Mouse (Mus musculus): ENCODE measurements around the gene Hmgcll1.
"Not testable (repeated sequence)": the region's sequence is repeated elsewhere in the genome, so short reads cannot be mapped to it uniquely, and the experiment has no call there.

- not testable (repeated sequence) for TF ChIP-seq POLR2A (IDR thresholded peaks at IDR 0.05; ENCODE audit: control insufficient read depth, extremely low read depth, insufficient read depth, low read length, poor library complexity); CTCF (IDR thresholded peaks at IDR 0.05; ENCODE audit: borderline replicate concordance, control insufficient read depth, extremely low read depth, insufficient read depth, low read length, poor library complexity)
These were observed 108.2 kb downstream of the Hmgcll1 start for GRCm38 (mm10) chr9:76122888-76123287.

Measured in thymus, adult 2 months (tissue).